Mouse (Mus musculus) hindbrain, embryonic 16.5 days (tissue): Measurements from ENCODE around the gene Aktip. TPM values are rescaled to one million over a fixed set of nuclear protein-coding genes. Genes with fewer than 3 reads are reported as not detected.
A peak's percentile ranks its signal among the peaks of the same experiment; 100 is the strongest.

Experiments
- ATAC-seq: fragments of 200-750 bp; cut with Nextera tagmentation; 2 replicates; pipeline ENCODE4 v1.8.0; 2017; ENCODE audit warnings: moderate TSS enrichment, moderate library complexity
- H3K27ac ChIP-seq: fragments of 300-500 bp; sonication (generic); 2 replicates; pipeline ENCODE4 v1.5.1; 2014; ENCODE audit warnings: low read depth, mild to moderate bottlenecking, control low read depth, low read length, moderate library complexity
- H3K27me3 ChIP-seq: fragments of 300-500 bp; sonication (generic); replicated peaks from 2 replicates; pipeline ENCODE4 v1.6.1; 2014; ENCODE audit warnings: low read length; ENCODE audit not compliant: control insufficient read depth, insufficient read depth
- H3K36me3 ChIP-seq: fragments of 300-500 bp; sonication (generic); 2 replicates; pipeline ENCODE4 v1.6.1; 2014; ENCODE audit warnings: mild to moderate bottlenecking, low read length, moderate library complexity, mixed read lengths; ENCODE audit not compliant: control insufficient read depth, insufficient read depth
- H3K4me1 ChIP-seq: fragments of 300-500 bp; sonication (generic); 2 replicates; pipeline ENCODE4 v1.6.1; 2014; ENCODE audit warnings: low read depth, low read length; ENCODE audit not compliant: control insufficient read depth, insufficient read depth
- H3K4me2 ChIP-seq: fragments of 300-500 bp; sonication (generic); 2 replicates; pipeline ENCODE4 v1.6.1; 2014; ENCODE audit warnings: mild to moderate bottlenecking, low read length, control low read depth, moderate library complexity
- H3K4me3 ChIP-seq: fragments of 300-500 bp; sonication (generic); 2 replicates; pipeline ENCODE4 v1.5.1; 2014; ENCODE audit warnings: mild to moderate bottlenecking, low read length, control low read depth, moderate library complexity
- H3K9ac ChIP-seq: fragments of 300-500 bp; sonication (generic); 2 replicates; pipeline ENCODE4 v1.6.1; 2014; ENCODE audit warnings: low read depth, mild to moderate bottlenecking, control low read depth, low read length, moderate library complexity
- H3K9me3 ChIP-seq: fragments of 300-500 bp; sonication (generic); 2 replicates; pipeline ENCODE4 v1.6.1; 2014; ENCODE audit warnings: mild to moderate bottlenecking, low read length, moderate library complexity; ENCODE audit not compliant: control insufficient read depth
- WGBS: fragments of 180-500 bp; shearing (Covaris S2); extraction: QIAGEN DNeasy Blood & Tissue Kit; methylation state at CpG from one replicate; pipeline ENCODE4 v1.1.7; 2014; 5-methylcytosine and 5-hydroxymethylcytosine counted together
- polyA plus RNA-seq: library from polyadenylated mRNA; unstranded; fragments of >200 nt; fragmentation: Nextera tagmentation; extraction: Ambion mirVana; gene quantifications from 2 replicates; pipeline ENCODE4 v1.2.1, GENCODE M21; 2015

Gene Aktip
- polyA plus RNA-seq, 1 experiment from 2014 or later, result 140 TPM

DNA sequence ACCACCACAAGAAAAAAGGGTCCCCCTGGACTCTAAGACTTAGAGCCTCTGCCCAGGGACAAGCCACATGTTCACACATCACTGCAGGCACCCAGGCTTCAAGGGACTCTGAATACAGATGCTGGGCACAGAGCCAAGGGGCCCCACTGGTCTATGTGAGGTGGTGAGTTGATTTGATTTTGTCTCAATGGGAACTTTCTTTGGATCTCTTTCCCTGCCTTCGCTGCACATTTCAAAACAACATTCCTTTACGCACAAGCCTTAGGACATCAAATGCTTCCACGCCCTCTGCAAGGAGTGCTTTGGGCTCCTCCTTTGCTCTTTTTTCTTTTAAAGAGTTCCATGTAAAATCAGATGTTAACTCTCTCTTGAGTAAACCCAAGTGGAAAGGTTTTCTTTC is 1.7 kb downstream of the Aktip start:
- no peak for ATAC-seq
- Histone ChIP-seq H3K9me3 (no peaks in the 10 kb centered on the region), H3K27ac (no peak overlapping the region), H3K27me3 (no peaks in the 10 kb centered on the region), H3K4me3 (no peak overlapping the region), H3K9ac (no peak overlapping the region), H3K36me3 (no peaks in the 10 kb centered on the region), H3K4me2 (no peak overlapping the region), H3K4me1 (no peaks in the 10 kb centered on the region)
- 69% methylated on average over 3 of the region's 3 CpGs for WGBS

DNA sequence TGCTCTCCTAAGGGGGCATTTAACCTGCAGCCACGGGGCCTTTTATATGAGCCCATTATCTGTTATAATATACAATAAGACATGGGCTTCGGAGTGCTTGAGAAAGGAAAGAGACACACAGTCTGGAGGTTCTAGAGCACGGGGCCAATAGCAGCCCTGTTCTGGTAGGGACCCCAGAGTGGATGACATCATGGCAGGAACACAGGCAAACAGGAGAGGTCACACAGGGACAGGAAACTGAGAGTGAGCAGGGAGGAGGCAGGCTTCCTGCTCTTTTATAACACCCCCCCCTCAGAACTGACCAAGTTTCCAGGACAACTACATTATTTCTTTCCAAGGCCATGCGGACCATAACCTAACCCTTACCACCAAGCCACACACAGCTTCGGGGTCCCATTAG is 2.5 kb downstream of the Aktip start:
- Histone ChIP-seq H3K27ac (no peak overlapping the region), H3K27me3 (no peaks in the 10 kb centered on the region), H3K4me1 (no peaks in the 10 kb centered on the region), H3K36me3 (no peaks in the 10 kb centered on the region), H3K4me3 (no peak overlapping the region), H3K4me2 (no peak overlapping the region), H3K9ac (no peak overlapping the region), H3K9me3 (no peaks in the 10 kb centered on the region)
- no peak for ATAC-seq
- WGBS, result 91% methylated on average over 5 of the region's 5 CpGs

DNA sequence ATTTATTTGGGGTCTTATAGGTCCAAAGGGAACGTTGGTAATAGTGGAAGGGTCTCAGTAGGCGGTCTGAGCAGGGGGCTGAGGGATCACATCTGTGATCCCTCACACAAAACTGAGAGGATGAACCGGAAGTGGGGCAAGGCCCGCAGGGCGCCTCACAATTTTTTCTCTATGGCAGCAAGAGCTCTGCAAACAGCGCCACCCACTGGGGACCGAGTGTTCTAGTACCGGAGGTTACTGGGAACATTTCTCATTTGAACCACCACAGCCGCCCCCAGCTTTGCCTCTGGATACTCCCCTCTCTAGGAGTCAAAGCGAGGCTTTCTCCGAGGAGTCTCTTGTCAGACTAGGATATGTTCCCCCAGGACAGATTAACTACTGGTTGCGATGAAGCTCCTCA is 3.1 kb downstream of the Aktip start:
- H3K9me3 ChIP-seq, result no peaks in the 10 kb centered on the region
- ATAC-seq, result no peak
- H3K9ac ChIP-seq, result no peak overlapping the region
- WGBS, result 88% methylated on average over 12 of the region's 12 CpGs
- H3K27me3 ChIP-seq, result no peaks in the 10 kb centered on the region
- H3K4me1 ChIP-seq, result no peaks in the 10 kb centered on the region
- H3K4me3 ChIP-seq, result no peak overlapping the region
- H3K36me3 ChIP-seq, result no peaks in the 10 kb centered on the region
- H3K27ac ChIP-seq, result no peak overlapping the region
- no peak overlapping the region for H3K4me2 ChIP-seq

GRCm38 (mm10) chr8:91194081-91194480 is 5.7 kb downstream of the Aktip start:
- H3K4me2 ChIP-seq, result no peak overlapping the region
- H3K4me3 ChIP-seq, result no peak overlapping the region
- H3K27me3 ChIP-seq, result no peaks in the 10 kb centered on the region; the same call in 1 of the 2 replicates
- 65% methylated on average over 2 of the region's 2 CpGs for WGBS
- no peak overlapping the region for H3K27ac ChIP-seq
- no peak overlapping the region for H3K9ac ChIP-seq
- no peaks in the 10 kb centered on the region for H3K36me3 ChIP-seq
- H3K9me3 ChIP-seq, result no peaks in the 10 kb centered on the region
- ATAC-seq, result no peak
- peaks cover 5% of the 10 kb centered on the region; the same call in 1 of the 2 replicates for H3K4me1 ChIP-seq

- ATAC-seq, result no peak
- peaks cover 4% of the 10 kb centered on the region; the same call in 1 of the 2 replicates for H3K27me3 ChIP-seq
- H3K36me3 ChIP-seq, result no peaks in the 10 kb centered on the region
- no peak overlapping the region for H3K9ac ChIP-seq
- no peak overlapping the region for H3K4me3 ChIP-seq
- no peak overlapping the region for H3K4me2 ChIP-seq
- peaks cover 5% of the 10 kb centered on the region; the same call in 1 of the 2 replicates for H3K4me1 ChIP-seq
- no peaks in the 10 kb centered on the region for H3K9me3 ChIP-seq
- no peak overlapping the region for H3K27ac ChIP-seq
- WGBS, result 90% methylated on average over 5 of the region's 5 CpGs
Observed at GRCm38 (mm10) chr8:91192941-91193340, 6.8 kb downstream of the Aktip start.

DNA sequence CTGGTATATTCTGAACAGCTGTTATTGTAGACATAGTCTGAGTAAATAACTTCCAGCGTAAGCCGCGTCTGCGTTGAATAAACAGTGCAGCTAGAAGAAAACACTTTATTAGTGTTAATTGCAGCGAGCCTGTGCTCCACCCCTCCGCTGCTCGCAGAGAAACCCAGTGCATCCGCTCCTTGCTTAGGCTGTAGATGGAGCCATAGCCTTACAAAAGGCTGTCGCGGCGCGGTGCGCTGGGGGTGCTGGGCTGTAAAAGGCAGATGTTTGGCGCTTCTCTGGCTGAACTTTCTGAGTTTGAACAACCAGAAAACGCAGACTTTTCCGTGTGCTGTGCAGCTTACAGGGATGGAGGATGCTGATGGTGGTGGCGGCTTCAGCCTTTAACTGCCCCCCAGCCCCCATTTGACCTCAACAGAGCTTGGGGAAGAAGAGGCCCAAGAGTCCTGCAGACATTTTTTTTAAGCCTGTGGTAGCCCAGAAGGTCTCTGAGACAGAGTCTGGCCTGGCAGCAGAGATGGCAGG is 8.9 kb downstream of the Aktip start:
- Histone ChIP-seq H3K36me3 (no peaks in the 10 kb centered on the region), H3K9me3 (0 out of 2 replicates have a peak, but pooled peaks cover 4% of the 10 kb centered on the region), H3K27me3 (peaks cover 4% of the 10 kb centered on the region; the same call in 1 of the 2 replicates), H3K9ac (no peak overlapping the region), H3K27ac (no peak overlapping the region), H3K4me2 (peak overlapping the region; percentile 27), H3K4me1 (peaks cover 5% of the 10 kb centered on the region; the same call in 1 of the 2 replicates), H3K4me3 (no peak overlapping the region)
- ATAC-seq, result peak; percentile 94
- 4% methylated on average over 17 of the region's 17 CpGs for WGBS

GRCm38 (mm10) chr8:91188152-91188551 is 11.6 kb downstream of the Aktip start:
- no peak overlapping the region for H3K27ac ChIP-seq
- no peaks in the 10 kb centered on the region for H3K36me3 ChIP-seq
- H3K4me3 ChIP-seq, result no peak overlapping the region
- WGBS, result 85% methylated on average over 9 of the region's 11 CpGs
- 0 out of 2 replicates have a peak, but pooled peaks cover 4% of the 10 kb centered on the region for H3K9me3 ChIP-seq
- H3K27me3 ChIP-seq, result peaks cover 4% of the 10 kb centered on the region; the same call in 1 of the 2 replicates
- H3K4me1 ChIP-seq, result peaks cover 5% of the 10 kb centered on the region; the same call in 1 of the 2 replicates
- no peak overlapping the region for H3K9ac ChIP-seq
- H3K4me2 ChIP-seq, result no peak overlapping the region
- no peak for ATAC-seq

DNA sequence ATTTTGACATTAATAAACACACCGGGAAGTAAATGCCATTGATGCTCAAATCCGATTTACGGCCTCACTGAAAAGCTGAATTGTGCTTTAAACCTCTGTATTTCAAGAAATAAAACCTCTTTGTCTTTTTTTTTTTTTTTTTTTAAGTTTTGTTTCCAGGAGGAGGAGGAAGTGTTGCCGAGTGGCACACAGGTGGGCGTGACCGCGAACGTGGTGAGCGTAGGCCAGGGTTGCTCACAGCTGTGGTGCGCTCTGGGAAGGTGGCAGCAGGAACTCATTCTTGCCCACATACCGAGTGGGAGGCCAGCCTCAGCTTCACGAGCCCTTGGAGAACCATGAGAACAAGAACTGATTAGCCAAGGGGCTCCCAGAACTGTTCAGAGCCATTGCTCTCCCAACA is 13.4 kb downstream of the Aktip start:
- no peak overlapping the region for H3K9ac ChIP-seq
- no peak for ATAC-seq
- H3K4me3 ChIP-seq, result no peak overlapping the region
- no peaks in the 10 kb centered on the region for H3K36me3 ChIP-seq
- peaks cover 5% of the 10 kb centered on the region; the same call in 1 of the 2 replicates for H3K4me1 ChIP-seq
- H3K4me2 ChIP-seq, result no peak overlapping the region
- 82% methylated on average over 12 of the region's 12 CpGs for WGBS
- H3K27ac ChIP-seq, result no peak overlapping the region
- H3K27me3 ChIP-seq, result peaks cover 4% of the 10 kb centered on the region; the same call in 1 of the 2 replicates
- 0 out of 2 replicates have a peak, but pooled peaks cover 4% of the 10 kb centered on the region for H3K9me3 ChIP-seq

DNA sequence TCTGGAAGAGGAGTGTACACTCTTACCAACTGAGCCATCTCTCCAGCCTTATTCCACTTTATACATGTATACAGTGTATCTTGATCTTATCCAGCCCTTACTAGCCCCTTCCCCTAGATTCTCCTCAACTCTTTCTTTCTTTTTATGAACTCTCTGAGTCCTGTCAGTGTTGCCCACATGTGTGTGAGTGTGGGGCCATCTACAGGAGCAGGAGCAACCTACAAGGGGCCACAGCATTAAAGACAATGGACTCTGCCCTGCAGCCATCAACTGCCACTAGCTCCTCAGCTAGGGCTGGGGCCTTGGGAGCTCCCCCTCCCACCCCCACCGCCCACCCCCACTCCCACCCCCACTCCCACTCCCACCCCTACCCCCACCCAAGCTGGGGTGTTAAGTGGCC is 22.1 kb downstream of the Aktip start:
- no peak for ATAC-seq
- WGBS, result 75% methylated on average over 1 of the region's 1 CpGs
- H3K27me3 ChIP-seq, result no peaks in the 10 kb centered on the region
- no peak overlapping the region for H3K4me2 ChIP-seq
- no peaks in the 10 kb centered on the region for H3K4me1 ChIP-seq
- no peaks in the 10 kb centered on the region for H3K9me3 ChIP-seq
- no peak overlapping the region for H3K9ac ChIP-seq
- H3K27ac ChIP-seq, result no peak overlapping the region
- H3K4me3 ChIP-seq, result no peak overlapping the region
- no peaks in the 10 kb centered on the region for H3K36me3 ChIP-seq
